Mouse (Mus musculus) mesoderm, embryonic 11.5 days (tissue): ENCODE measurements around the gene Igfbp3.

Experiments used
- DNase-seq: peaks from one replicate; pipeline ENCODE4 v3.0.0-alpha.2; 2012; ENCODE audit warnings: low read depth, low spot score

The Igfbp3 gene

GRCm38 (mm10) chr11:7211211-7211610 is 2.5 kb downstream of the Igfbp3 start:
- peak; percentile 58 for DNase-seq

GRCm38 (mm10) chr11:7210343-7210742 is 3.4 kb downstream of the Igfbp3 start:
- DNase-seq, result peak; percentile 94

GRCm38 (mm10) chr11:7203846-7204245 is 9.9 kb downstream of the Igfbp3 start:
- DNase-seq, result no peak

- no peak for DNase-seq
These were observed 11.5 kb downstream of the Igfbp3 start for GRCm38 (mm10) chr11:7202206-7202605.

GRCm38 (mm10) chr11:7200393-7200783 is 13.3 kb downstream of the Igfbp3 start:
- no peak for DNase-seq

GRCm38 (mm10) chr11:7199736-7200392 is 13.9 kb downstream of the Igfbp3 start:
- DNase-seq, result peak; percentile 73

GRCm38 (mm10) chr11:7198481-7199256 is 15.1 kb downstream of the Igfbp3 start:
- DNase-seq, result no peak

GRCm38 (mm10) chr11:7198006-7198405 is 15.7 kb downstream of the Igfbp3 start:
- DNase-seq, result no peak

GRCm38 (mm10) chr11:7197491-7197941 is 16.2 kb downstream of the Igfbp3 start, which contains the start of gene Igfbp1:
TSS of gene Igfbp1 (plus strand) at chr11:7197782.
- no peak for DNase-seq

GRCm38 (mm10) chr11:7195312-7195685 is 18.4 kb downstream of the Igfbp3 start:
- no peak for DNase-seq

GRCm38 (mm10) chr11:7194432-7195311 is 19.1 kb downstream of the Igfbp3 start:
- DNase-seq, result no peak

- DNase-seq, result no peak
These were observed 20.6 kb downstream of the Igfbp3 start for GRCm38 (mm10) chr11:7193134-7193533.

GRCm38 (mm10) chr11:7192710-7193109 is 21.0 kb downstream of the Igfbp3 start:
- no peak for DNase-seq

- no peak for DNase-seq
These were observed 25.3 kb downstream of the Igfbp3 start, which contains the start of gene Gm11985 for GRCm38 (mm10) chr11:7188469-7188868. TSS of gene Gm11985 (minus strand) at chr11:7188569.

GRCm38 (mm10) chr11:7187472-7187871 is 26.3 kb downstream of the Igfbp3 start:
- no peak for DNase-seq

- DNase-seq, result no peak
These were observed 29.3 kb downstream of the Igfbp3 start for GRCm38 (mm10) chr11:7184420-7184819.

GRCm38 (mm10) chr11:7182409-7183042 is 31.2 kb downstream of the Igfbp3 start:
- DNase-seq, result peak; percentile 23

- DNase-seq, result no peak
These were observed 34.4 kb downstream of the Igfbp3 start for GRCm38 (mm10) chr11:7179276-7179675.

GRCm38 (mm10) chr11:7178724-7179123 is 35.0 kb downstream of the Igfbp3 start:
- no peak for DNase-seq

GRCm38 (mm10) chr11:7173664-7174063 is 40.1 kb downstream of the Igfbp3 start:
- no peak for DNase-seq

- no peak for DNase-seq
These were observed 44.1 kb downstream of the Igfbp3 start for GRCm38 (mm10) chr11:7169645-7170044.
